Mouse (Mus musculus): ENCODE results near the gene Sirt7. TPM values are rescaled to one million over a fixed set of nuclear protein-coding genes. Genes with fewer than 3 reads are reported as not detected.

The Sirt7 gene
- total RNA-seq, 1 experiment, result 29.4 TPM

DNA sequence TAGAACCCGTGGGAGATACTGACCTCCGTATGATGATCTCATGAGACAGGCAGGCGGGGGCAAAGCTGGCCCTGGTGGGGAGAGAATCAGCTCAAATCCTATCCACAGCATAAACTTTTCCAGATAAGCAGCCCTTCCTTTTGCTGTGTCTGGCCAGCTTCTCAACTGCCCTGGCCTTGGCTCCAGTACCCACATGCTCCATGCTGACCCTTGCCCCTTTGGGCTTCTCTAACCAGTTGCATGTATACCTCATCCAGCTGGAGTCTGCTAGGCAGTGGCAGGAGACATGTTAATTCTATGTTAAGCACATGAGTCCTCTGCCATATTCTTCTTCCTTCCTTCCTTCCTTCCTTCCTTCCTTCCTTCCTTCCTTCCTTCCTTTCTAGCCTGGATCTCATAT, 29.7 kb upstream of the Sirt7 start:
- peaks cover 2% of the 10 kb centered on the region for H3K36me3 ChIP-seq (ENCODE audit: control insufficient read depth, insufficient read depth, low read length, poor library complexity, severe bottlenecking)
- peaks cover 0 to 13% of the 10 kb centered on the region in 2 experiments; a peak in 1 of 4 replicates for H3K4me1 ChIP-seq (ENCODE audit: control insufficient read depth in 2 of 2, insufficient read depth in 2 of 2, low read length in 2 of 2, poor library complexity in 1 of 2)
- H3K9ac ChIP-seq (ENCODE audit: insufficient read depth, low read depth, low read length, poor library complexity, severe bottlenecking), result no peak overlapping the region
- no peak for DNase-seq (ENCODE audit: low read depth, low spot score)
- TF ChIP-seq HCFC1 (IDR thresholded peaks at IDR 0.05; ENCODE audit: borderline replicate concordance, insufficient read depth, low read length), result no peak
- no peak for TF ChIP-seq CHD2 (IDR thresholded peaks at IDR 0.05; ENCODE audit: low read depth, low read length)
- no peak for TF ChIP-seq ZNF384 (IDR thresholded peaks at IDR 0.05; ENCODE audit: low read depth, low read length)
- no peak for TF ChIP-seq ZC3H11A (IDR thresholded peaks at IDR 0.05; ENCODE audit: borderline replicate concordance, low read depth, low read length)
- H3K27ac ChIP-seq (ENCODE audit: insufficient read depth, low read depth, low read length, poor library complexity, severe bottlenecking), result no peak overlapping the region
- no peaks in the 10 kb centered on the region for H3K9me3 ChIP-seq (ENCODE audit: control insufficient read depth, insufficient read depth, low read depth, low read length)
- no peak overlapping the region for H3K4me3 ChIP-seq (ENCODE audit: insufficient read depth in 1 of 2, low read depth in 1 of 2, low read length in 2 of 2, poor library complexity in 1 of 2, severe bottlenecking in 1 of 2)
- in situ Hi-C loops (cut with MboI; ENCODE audit: low sequenced_read_pairs in 2 of 2, unreplicated experiment in 2 of 2), result no loop called here

DNA sequence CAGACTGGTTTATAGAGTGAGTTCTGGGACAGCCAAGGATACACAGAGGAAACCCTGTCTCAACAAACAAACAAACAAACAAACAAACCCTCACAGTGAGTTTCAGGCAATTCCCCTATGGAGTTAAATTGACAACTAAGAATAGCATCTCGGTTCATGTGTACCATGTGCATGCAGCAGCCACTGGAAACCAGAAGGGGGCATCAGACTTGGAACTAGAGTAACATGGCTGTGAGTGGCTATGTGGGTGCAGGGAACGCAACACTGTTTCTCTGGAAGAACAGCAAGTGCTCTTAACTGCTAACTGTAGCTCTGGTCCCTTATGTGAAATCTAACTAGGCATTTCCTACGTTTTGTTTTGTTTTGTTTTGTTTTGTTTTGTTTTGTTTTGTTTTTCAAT, 26.8 kb upstream of the Sirt7 start:
- H3K4me3 ChIP-seq (ENCODE audit: insufficient read depth in 1 of 2, low read depth in 1 of 2, low read length in 2 of 2, poor library complexity in 1 of 2, severe bottlenecking in 1 of 2), result no peak overlapping the region
- no peak overlapping the region for H3K9ac ChIP-seq (ENCODE audit: insufficient read depth, low read depth, low read length, poor library complexity, severe bottlenecking)
- peaks cover 2% of the 10 kb centered on the region for H3K36me3 ChIP-seq (ENCODE audit: control insufficient read depth, insufficient read depth, low read length, poor library complexity, severe bottlenecking)
- no peak for TF ChIP-seq ZC3H11A (IDR thresholded peaks at IDR 0.05; ENCODE audit: borderline replicate concordance, low read depth, low read length)
- TF ChIP-seq ZNF384 (IDR thresholded peaks at IDR 0.05; ENCODE audit: low read depth, low read length), result no peak
- TF ChIP-seq MAFK (IDR thresholded peaks at IDR 0.05; ENCODE audit: insufficient read depth, low read depth, low read length), result no peak
- no peak for TF ChIP-seq HCFC1 (IDR thresholded peaks at IDR 0.05; ENCODE audit: borderline replicate concordance, insufficient read depth, low read length)
- no peak for TF ChIP-seq CHD2 (IDR thresholded peaks at IDR 0.05; ENCODE audit: low read depth, low read length)
- no peaks in the 10 kb centered on the region for H3K9me3 ChIP-seq (ENCODE audit: control insufficient read depth, insufficient read depth, low read depth, low read length)
- no peak overlapping the region; the same call in 1 of the 2 replicates for H3K27ac ChIP-seq (ENCODE audit: insufficient read depth, low read depth, low read length, poor library complexity, severe bottlenecking)
- in situ Hi-C loops (cut with MboI; ENCODE audit: low sequenced_read_pairs in 2 of 2, unreplicated experiment in 2 of 2), result no loop called here
- peaks cover 0 to 18% of the 10 kb centered on the region in 2 experiments; a peak in 1 of 4 replicates for H3K4me1 ChIP-seq (ENCODE audit: control insufficient read depth in 2 of 2, insufficient read depth in 2 of 2, low read length in 2 of 2, poor library complexity in 1 of 2)
- no peak for DNase-seq (ENCODE audit: low read depth, low spot score)

DNA sequence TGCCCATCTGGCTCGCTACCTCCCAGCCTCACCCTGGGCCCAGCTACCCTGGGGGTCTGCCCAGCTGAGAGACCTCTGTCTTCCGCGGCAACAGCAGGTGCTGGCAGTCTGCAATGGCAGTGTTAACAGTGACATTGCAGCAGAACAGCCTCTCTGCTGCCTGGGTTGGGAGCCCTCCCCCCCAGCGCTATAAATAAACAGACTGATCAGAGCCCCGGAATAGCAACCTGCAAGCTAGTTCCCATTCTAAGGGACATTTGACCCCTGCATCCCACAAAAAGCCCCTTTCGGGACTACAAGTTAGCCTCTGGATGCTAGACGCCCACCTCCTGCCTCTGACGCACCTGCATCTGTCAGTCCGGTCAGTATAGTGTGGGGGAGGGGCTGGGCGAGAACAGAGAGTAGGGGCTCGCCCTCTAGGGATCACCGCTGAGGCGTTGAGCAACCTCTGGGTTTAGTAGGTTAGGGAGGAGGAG, 23.0 kb upstream of the Sirt7 start, which contains the start of gene Myadml2:
Myadml2 (minus strand) TSS at position 158 of the 476 bp plus-strand sequence.
- Histone ChIP-seq H3K4me1 (ENCODE audit: control insufficient read depth in 2 of 2, insufficient read depth in 2 of 2, low read length in 2 of 2, poor library complexity in 1 of 2) (peaks cover 0 to 10% of the 10 kb centered on the region in 2 experiments; a peak in 1 of 4 replicates), H3K36me3 (ENCODE audit: control insufficient read depth, insufficient read depth, low read length, poor library complexity, severe bottlenecking) (no peaks in the 10 kb centered on the region), H3K4me3 (ENCODE audit: insufficient read depth in 1 of 2, low read depth in 1 of 2, low read length in 2 of 2, poor library complexity in 1 of 2, severe bottlenecking in 1 of 2) (peak within 1 kb of the TSS; percentile 51), H3K27ac (ENCODE audit: insufficient read depth, low read depth, low read length, poor library complexity, severe bottlenecking) (no peak within 1 kb of the TSS), H3K9ac (ENCODE audit: insufficient read depth, low read depth, low read length, poor library complexity, severe bottlenecking) (0 out of 2 replicates have a peak within 1 kb of the TSS, but pooled peaks have one; percentile 35), H3K9me3 (ENCODE audit: control insufficient read depth, insufficient read depth, low read depth, low read length) (no peaks in the 10 kb centered on the region)
- in situ Hi-C loops (cut with MboI; ENCODE audit: low sequenced_read_pairs in 2 of 2, unreplicated experiment in 2 of 2), result no loop called here
- DNase-seq (ENCODE audit: low read depth, low spot score), result no peak
- no peak for TF ChIP-seq ZC3H11A (IDR thresholded peaks at IDR 0.05; ENCODE audit: borderline replicate concordance, low read depth, low read length)
- TF ChIP-seq MAFK (IDR thresholded peaks at IDR 0.05; ENCODE audit: insufficient read depth, low read depth, low read length), result no peak
- TF ChIP-seq ZNF384 (IDR thresholded peaks at IDR 0.05; ENCODE audit: low read depth, low read length), result no peak

DNA sequence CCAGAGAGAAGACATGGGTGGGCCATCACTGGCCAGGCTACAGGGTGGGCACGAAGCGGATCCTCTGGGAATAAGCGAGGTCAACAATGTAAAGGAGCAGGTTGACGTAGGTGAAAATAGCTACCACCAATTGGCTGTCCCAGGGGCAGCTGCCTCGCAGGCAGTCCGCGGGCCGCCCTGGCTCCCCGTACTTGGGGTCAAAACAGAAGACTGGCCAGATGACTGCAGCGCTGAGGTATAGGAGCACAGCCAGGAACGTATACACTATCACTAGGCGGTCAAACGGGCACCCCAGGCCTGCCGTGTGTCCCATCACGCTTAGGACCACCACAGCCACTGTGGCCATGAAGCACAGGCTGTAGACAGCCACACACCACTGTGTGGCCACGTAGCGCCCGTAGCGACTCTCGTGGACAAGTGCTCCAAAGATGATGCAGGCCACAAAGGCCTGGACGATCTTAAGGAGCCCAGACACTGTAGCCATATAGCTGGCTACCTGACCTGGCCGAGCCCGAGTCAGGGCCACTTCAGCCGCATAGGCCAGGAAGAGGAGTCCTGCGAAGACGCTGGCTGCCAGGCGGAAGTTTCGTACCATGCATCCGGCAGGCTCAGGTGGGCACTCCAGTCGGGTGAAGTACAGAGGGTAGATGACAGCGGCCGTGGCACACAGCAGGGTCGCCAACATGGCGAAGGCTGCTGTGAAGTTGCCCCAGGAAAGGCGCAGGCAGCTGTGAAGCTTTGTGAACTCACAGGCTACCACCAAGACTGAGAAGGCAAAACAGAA, 22.2 kb upstream of the Sirt7 start:
- Histone ChIP-seq H3K9ac (ENCODE audit: insufficient read depth, low read depth, low read length, poor library complexity, severe bottlenecking) (0 out of 2 replicates have a peak overlapping the region, but pooled peaks have one; percentile 35), H3K4me3 (ENCODE audit: insufficient read depth in 1 of 2, low read depth in 1 of 2, low read length in 2 of 2, poor library complexity in 1 of 2, severe bottlenecking in 1 of 2) (peak overlapping the region; percentile 51), H3K9me3 (ENCODE audit: control insufficient read depth, insufficient read depth, low read depth, low read length) (no peaks in the 10 kb centered on the region), H3K4me1 (ENCODE audit: control insufficient read depth in 2 of 2, insufficient read depth in 2 of 2, low read length in 2 of 2, poor library complexity in 1 of 2) (peaks cover 0 to 12% of the 10 kb centered on the region in 2 experiments; a peak in 1 of 4 replicates), H3K27ac (ENCODE audit: insufficient read depth, low read depth, low read length, poor library complexity, severe bottlenecking) (no peak overlapping the region), H3K36me3 (ENCODE audit: control insufficient read depth, insufficient read depth, low read length, poor library complexity, severe bottlenecking) (no peaks in the 10 kb centered on the region)
- no peak for TF ChIP-seq ZC3H11A (IDR thresholded peaks at IDR 0.05; ENCODE audit: borderline replicate concordance, low read depth, low read length)
- no peak for TF ChIP-seq MAFK (IDR thresholded peaks at IDR 0.05; ENCODE audit: insufficient read depth, low read depth, low read length)
- no peak for TF ChIP-seq CHD2 (IDR thresholded peaks at IDR 0.05; ENCODE audit: low read depth, low read length)
- TF ChIP-seq ZNF384 (IDR thresholded peaks at IDR 0.05; ENCODE audit: low read depth, low read length), result no peak
- TF ChIP-seq HCFC1 (IDR thresholded peaks at IDR 0.05; ENCODE audit: borderline replicate concordance, insufficient read depth, low read length), result no peak
- DNase-seq (ENCODE audit: low read depth, low spot score), result no peak
- in situ Hi-C loops (cut with MboI; ENCODE audit: low sequenced_read_pairs in 2 of 2, unreplicated experiment in 2 of 2), result no loop called here
